Mouse (Mus musculus) cerebellum, adult 11-12 months (tissue): ENCODE data around the gene Olfr180.

Experiments used
- DNase-seq: peaks from one replicate; pipeline ENCODE4 v3.0.0; 2022

Olfr180 gene

GRCm38 (mm10) chr16:58929292-58929691, at the start of gene Olfr180:
Gene Olfr180, minus strand, starts transcription at chr16:58929392.
- no peak for DNase-seq

GRCm38 (mm10) chr16:58928655-58929054, 537 bp downstream of the Olfr180 start, which contains the start of gene Olfr181:
Gene Olfr181, minus strand, starts transcription at chr16:58928755.
- DNase-seq, result no peak

GRCm38 (mm10) chr16:58891963-58892362, 37.2 kb downstream of the Olfr180 start, which contains the start of gene Olfr178:
Gene Olfr178, minus strand, starts transcription at chr16:58892063.
- DNase-seq, result no peak

GRCm38 (mm10) chr16:58884416-58884815, 44.8 kb downstream of the Olfr180 start:
- DNase-seq, result no peak

- no peak for DNase-seq
These were observed 54.5 kb downstream of the Olfr180 start, which contains the start of gene Olfr177 for GRCm38 (mm10) chr16:58874668-58875067. Gene Olfr177, minus strand, starts transcription at chr16:58874768.
